Mouse (Mus musculus) stomach, embryonic 14.5 days (tissue): ENCODE measurements around the gene Fam124a. TPM values are rescaled to one million over a fixed set of nuclear protein-coding genes. Genes with fewer than 3 reads are reported as not detected.
"Not testable (repeated sequence)": the region's sequence is repeated elsewhere in the genome, so short reads cannot be mapped to it uniquely, and the experiment has no call there.

ENCODE experiments used
- ATAC-seq: fragments of 200-750 bp; cut with Nextera tagmentation; 2 replicates; pipeline ENCODE4 v1.8.0; 2017; ENCODE audit warnings: low read depth, moderate TSS enrichment; ENCODE audit not compliant: insufficient number of reproducible peaks, insufficient read depth, low FRiP score
- H3K27ac ChIP-seq: fragments of 300-500 bp; sonication (generic); 2 replicates; pipeline ENCODE4 v1.5.1; 2014; ENCODE audit warnings: mild to moderate bottlenecking, low read length, moderate library complexity, mixed read lengths
- H3K27me3 ChIP-seq: fragments of 300-500 bp; sonication (generic); 2 replicates; pipeline ENCODE4 v1.6.1; 2014; ENCODE audit warnings: low read length, control low read depth, mixed read lengths; ENCODE audit not compliant: control insufficient read depth, insufficient read depth
- H3K36me3 ChIP-seq: fragments of 300-500 bp; sonication (generic); 2 replicates; pipeline ENCODE4 v1.6.1; 2014; ENCODE audit warnings: mild to moderate bottlenecking, control low read depth, low read length, moderate library complexity, mixed read lengths; ENCODE audit not compliant: control insufficient read depth, insufficient read depth
- H3K4me1 ChIP-seq: fragments of 300-500 bp; sonication (generic); 2 replicates; pipeline ENCODE4 v1.6.1; 2014; ENCODE audit warnings: low read length, control low read depth, mixed read lengths; ENCODE audit not compliant: control insufficient read depth, insufficient read depth
- H3K4me2 ChIP-seq: fragments of 300-500 bp; sonication (generic); replicated peaks from 2 replicates; pipeline ENCODE4 v1.6.1; 2014; ENCODE audit warnings: low read depth, low read length, control low read depth
- H3K4me3 ChIP-seq: fragments of 300-500 bp; sonication (generic); 2 replicates; pipeline ENCODE4 v1.5.1; 2014; ENCODE audit warnings: low read depth, low read length, control low read depth
- H3K9ac ChIP-seq: fragments of 300-500 bp; sonication (generic); replicated peaks from 2 replicates; pipeline ENCODE4 v1.6.1; 2014; ENCODE audit warnings: low read depth, mild to moderate bottlenecking, control low read depth, low read length, moderate library complexity, mixed read lengths
- H3K9me3 ChIP-seq: fragments of 300-500 bp; sonication (generic); 2 replicates; pipeline ENCODE4 v1.6.1; 2016; ENCODE audit warnings: low read depth, low read length, control low read depth; ENCODE audit not compliant: control insufficient read depth
- WGBS: fragments of 180-500 bp; shearing (Covaris S2); extraction: QIAGEN DNeasy Blood & Tissue Kit; methylation state at CpG from one replicate; pipeline ENCODE4 v1.1.7; 2014; 5-methylcytosine and 5-hydroxymethylcytosine counted together
- polyA plus RNA-seq: library from polyadenylated mRNA; unstranded; fragments of >200 nt; fragmentation: Nextera tagmentation; extraction: Ambion mirVana; gene quantifications from 2 replicates; pipeline ENCODE4 v1.2.1, GENCODE M21; 2014

Gene Fam124a
- polyA plus RNA-seq, 1 experiment from 2014 or later = 3.5 TPM

DNA sequence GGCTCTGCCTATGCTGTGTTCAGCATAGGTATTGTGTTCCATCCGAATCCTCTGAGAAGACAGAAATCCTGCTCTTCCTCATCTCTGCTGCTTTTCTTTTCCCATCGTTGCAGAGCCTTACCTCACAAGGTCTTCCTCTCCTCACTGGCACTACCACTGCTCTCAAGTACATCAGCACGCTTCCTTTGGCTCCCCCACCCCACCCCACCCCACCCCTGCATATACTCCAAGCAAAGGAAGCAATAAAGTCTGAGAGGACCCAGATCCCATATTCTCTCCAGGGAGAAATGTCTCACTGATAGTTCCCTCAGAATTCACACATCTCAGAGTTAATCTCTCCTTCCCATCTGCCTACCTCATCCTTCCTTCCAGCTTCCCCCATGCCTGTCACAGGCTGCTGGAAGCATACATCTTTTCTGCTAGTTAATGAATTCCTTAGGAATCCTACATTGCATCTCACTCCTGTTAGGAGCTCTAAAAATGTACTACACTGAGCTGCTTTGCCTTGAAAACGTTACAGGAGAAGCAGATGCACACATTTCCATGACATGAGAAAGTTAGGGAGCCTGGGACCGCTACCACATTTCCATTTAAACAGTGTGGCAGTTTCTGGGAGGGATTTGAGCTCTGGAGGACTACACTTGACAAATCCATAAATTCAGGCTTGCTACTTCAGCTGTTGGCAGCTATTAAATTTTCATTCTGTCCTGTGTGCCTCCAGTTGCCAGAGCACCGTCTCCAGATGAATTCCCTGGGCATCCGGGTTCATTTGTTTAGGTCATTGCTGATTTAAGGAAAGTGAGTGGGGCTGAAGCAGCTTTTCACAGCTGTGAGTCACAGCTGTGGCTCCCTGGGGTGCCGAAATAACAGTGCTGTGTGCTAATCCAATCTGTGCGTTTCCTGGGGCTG is 82.2 kb downstream of the Fam124a start:
- ATAC-seq = no peak
- 0 out of 2 replicates have a peak, but pooled peaks cover 9% of the 10 kb centered on the region for H3K4me1 ChIP-seq
- H3K4me3 ChIP-seq = no peak overlapping the region
- H3K27me3 ChIP-seq = no peaks in the 10 kb centered on the region
- H3K27ac ChIP-seq = no peak overlapping the region
- H3K9me3 ChIP-seq = no peaks in the 10 kb centered on the region
- WGBS = 21% methylated on average over 9 of the region's 9 CpGs
- no peak overlapping the region for H3K9ac ChIP-seq
- no peak overlapping the region for H3K4me2 ChIP-seq
- H3K36me3 ChIP-seq = no peaks in the 10 kb centered on the region

DNA sequence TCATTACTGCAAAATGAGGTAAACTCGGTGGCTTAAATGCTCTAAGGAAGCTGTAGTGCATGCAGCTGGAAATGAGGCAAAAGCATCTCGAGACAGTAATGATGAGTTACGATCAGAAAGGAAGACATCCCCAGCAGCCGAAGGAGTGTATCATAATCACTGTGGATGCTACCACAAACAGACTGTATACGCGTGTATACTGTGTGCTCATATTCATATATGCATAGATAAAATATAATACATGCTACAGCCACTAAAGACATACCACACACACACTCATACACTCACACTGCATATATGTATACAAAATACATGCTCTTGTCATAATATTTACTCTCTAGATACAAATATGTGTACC is 82.8 kb downstream of the Fam124a start:
- no peak overlapping the region for H3K4me2 ChIP-seq
- H3K36me3 ChIP-seq = no peaks in the 10 kb centered on the region
- ATAC-seq = no peak
- H3K4me3 ChIP-seq = no peak overlapping the region
- 47% methylated on average over 6 of the region's 6 CpGs for WGBS
- no peaks in the 10 kb centered on the region for H3K9me3 ChIP-seq
- 0 out of 2 replicates have a peak, but pooled peaks cover 9% of the 10 kb centered on the region for H3K4me1 ChIP-seq
- H3K27me3 ChIP-seq = no peaks in the 10 kb centered on the region
- H3K27ac ChIP-seq = no peak overlapping the region
- H3K9ac ChIP-seq = no peak overlapping the region

DNA sequence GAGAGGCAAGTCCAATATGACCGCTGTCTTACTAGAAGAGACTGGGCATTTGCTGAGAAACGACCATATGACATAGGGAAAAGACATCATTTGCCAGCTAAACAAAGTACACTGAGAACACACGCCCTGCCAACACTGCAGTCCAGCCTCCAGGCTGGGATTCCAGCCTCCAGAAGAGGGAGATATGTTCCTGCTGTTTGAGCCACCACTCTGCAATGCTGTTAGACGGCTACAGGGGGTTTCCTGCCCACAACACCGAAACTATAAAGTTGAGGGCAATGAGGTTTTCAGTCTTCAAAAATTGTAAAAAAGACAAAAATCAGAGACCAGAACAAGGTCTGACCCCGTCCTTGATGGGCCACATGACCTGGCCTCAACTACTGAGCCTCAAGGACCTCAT is 83.6 kb downstream of the Fam124a start:
- ATAC-seq = no peak

DNA sequence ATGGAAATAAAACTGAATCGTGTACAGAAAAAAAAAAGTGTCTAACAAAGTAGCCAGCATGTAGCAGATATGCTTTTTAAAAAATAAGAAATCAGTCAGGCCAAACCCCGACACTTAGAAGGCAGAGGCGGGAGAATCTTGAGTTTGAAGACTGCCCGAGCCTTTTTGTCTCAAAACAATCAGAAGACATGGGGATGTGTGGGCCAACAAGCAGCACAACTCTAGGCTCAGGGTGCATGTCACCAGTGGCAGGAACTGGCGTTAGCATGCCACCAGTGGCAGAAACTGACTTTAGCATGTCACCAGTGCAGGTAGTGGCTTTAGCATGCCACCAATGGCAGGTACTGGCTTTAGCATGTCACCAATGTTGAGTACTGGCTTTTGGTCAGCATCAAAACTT is 84.0 kb downstream of the Fam124a start:
- Histone ChIP-seq H3K9ac (no peak overlapping the region), H3K36me3 (no peaks in the 10 kb centered on the region), H3K4me3 (no peak overlapping the region), H3K9me3 (no peaks in the 10 kb centered on the region), H3K27me3 (no peaks in the 10 kb centered on the region), H3K27ac (no peak overlapping the region), H3K4me2 (no peak overlapping the region), H3K4me1 (0 out of 2 replicates have a peak, but pooled peaks cover 9% of the 10 kb centered on the region)
- 84% methylated on average over 5 of the region's 5 CpGs for WGBS
- no peak for ATAC-seq

More for the DNA sequence above, 83.6 kb downstream of the Fam124a start:
- Histone ChIP-seq H3K4me2 (no peak overlapping the region), H3K4me3 (no peak overlapping the region), H3K27me3 (no peaks in the 10 kb centered on the region), H3K4me1 (0 out of 2 replicates have a peak, but pooled peaks cover 9% of the 10 kb centered on the region), H3K27ac (no peak overlapping the region), H3K9ac (no peak overlapping the region), H3K9me3 (no peaks in the 10 kb centered on the region), H3K36me3 (no peaks in the 10 kb centered on the region)
- WGBS = 63% methylated on average over 6 of the region's 6 CpGs

DNA sequence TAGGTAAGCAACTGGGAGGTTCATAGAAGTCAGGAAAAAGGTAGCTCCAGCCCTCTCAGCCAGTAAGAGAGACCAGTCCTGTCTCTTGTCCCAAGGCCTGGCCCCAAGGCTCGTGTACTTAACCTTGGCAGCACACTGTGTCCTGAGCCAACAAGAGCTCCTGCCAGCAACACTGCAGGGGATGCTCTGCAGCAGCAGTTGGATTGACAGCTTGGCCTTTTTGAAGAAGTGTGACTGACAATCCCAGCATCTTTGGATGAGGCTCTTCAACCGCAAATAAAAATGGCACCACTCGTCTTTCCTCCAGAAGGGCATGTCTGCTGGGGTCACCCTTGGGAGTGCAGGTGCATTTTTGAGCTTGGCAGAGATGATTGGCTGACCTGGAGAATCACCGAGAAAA is 84.9 kb downstream of the Fam124a start:
- no peak for ATAC-seq
- WGBS = 75% methylated on average over 4 of the region's 4 CpGs

DNA sequence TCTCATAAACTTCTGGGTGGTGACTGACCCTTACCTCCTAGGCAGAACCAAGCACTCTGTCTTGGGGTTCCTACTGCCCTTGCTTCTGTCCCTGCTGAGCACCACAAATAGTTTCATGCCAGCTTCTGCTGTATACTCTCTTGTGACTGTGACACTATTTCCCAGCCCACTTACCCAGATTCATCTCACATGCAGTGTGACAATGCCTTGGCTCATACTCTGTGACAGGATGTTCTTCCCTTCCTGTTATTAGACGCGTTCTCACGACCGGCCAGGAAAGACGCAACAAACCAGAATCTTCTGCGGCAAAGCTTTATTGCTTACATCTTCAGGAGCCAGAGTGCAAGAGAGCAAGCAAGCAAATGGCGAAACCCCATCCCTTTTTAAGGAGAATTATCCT is 86.8 kb downstream of the Fam124a start:
- not testable (repeated sequence) for H3K27me3 ChIP-seq, H3K27ac ChIP-seq, H3K9me3 ChIP-seq, ATAC-seq, H3K4me2 ChIP-seq, H3K4me3 ChIP-seq, H3K36me3 ChIP-seq, H3K9ac ChIP-seq, H3K4me1 ChIP-seq
- 88% methylated on average over 6 of the region's 7 CpGs for WGBS

More for the DNA sequence above, 84.9 kb downstream of the Fam124a start:
- Histone ChIP-seq H3K4me3 (no peak overlapping the region), H3K27ac (no peak overlapping the region), H3K9me3 (no peaks in the 10 kb centered on the region), H3K4me2 (no peak overlapping the region), H3K36me3 (no peaks in the 10 kb centered on the region), H3K9ac (no peak overlapping the region), H3K27me3 (no peaks in the 10 kb centered on the region), H3K4me1 (0 out of 2 replicates have a peak, but pooled peaks cover 9% of the 10 kb centered on the region)

DNA sequence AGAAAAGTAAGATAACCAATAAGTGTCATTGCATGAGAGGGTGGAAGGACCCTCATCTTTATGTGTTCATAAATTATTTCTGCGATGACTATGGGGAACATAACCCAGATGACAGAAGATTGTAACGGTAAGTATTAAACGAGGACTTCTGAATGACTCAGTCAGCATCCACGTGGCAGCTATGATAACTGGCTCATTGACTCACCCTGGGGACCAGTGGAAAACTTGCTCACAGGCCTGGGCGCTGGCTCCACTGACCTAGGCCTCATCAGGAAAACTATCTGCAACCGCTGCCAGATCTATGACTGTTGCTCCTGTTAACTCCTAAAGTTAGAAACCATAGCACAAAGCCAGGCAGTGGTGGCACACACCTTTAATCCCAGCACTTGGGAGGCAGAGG is 92.9 kb downstream of the Fam124a start:
- no peaks in the 10 kb centered on the region for H3K9me3 ChIP-seq
- no peak overlapping the region for H3K9ac ChIP-seq
- H3K27ac ChIP-seq = no peak overlapping the region
- no peaks in the 10 kb centered on the region for H3K4me1 ChIP-seq
- WGBS = 83% methylated on average over 6 of the region's 6 CpGs
- H3K36me3 ChIP-seq = no peaks in the 10 kb centered on the region
- H3K4me2 ChIP-seq = no peak overlapping the region
- no peak overlapping the region for H3K4me3 ChIP-seq
- no peaks in the 10 kb centered on the region for H3K27me3 ChIP-seq
- ATAC-seq = no peak

DNA sequence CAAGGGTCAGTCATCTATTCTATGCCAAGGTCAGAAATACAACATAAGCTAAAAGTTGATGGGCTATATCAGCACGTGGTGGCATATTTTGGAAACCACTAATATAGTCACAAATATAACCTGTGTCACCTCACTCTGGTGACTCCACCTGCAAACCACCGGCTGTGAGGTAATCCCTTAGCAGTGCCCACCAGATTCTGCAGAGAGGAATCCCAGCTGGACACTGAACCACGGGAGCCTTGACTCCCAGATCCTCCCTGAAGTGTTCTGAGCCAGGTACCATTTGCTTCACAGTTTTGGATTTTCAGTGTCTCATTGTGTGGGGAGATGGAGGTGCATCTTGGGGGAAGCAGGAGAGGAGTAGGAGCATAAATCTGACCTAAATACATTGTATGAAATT is 94.8 kb downstream of the Fam124a start:
- H3K4me2 ChIP-seq = no peak overlapping the region
- H3K27me3 ChIP-seq = no peaks in the 10 kb centered on the region
- H3K9ac ChIP-seq = no peak overlapping the region
- H3K36me3 ChIP-seq = no peaks in the 10 kb centered on the region
- no peak for ATAC-seq
- no peaks in the 10 kb centered on the region for H3K4me1 ChIP-seq
- no peak overlapping the region for H3K27ac ChIP-seq
- H3K4me3 ChIP-seq = no peak overlapping the region
- WGBS = 66% methylated on average over 3 of the region's 3 CpGs
- no peaks in the 10 kb centered on the region for H3K9me3 ChIP-seq
